Mouse (Mus musculus): ENCODE results near the gene Myl3. TPM values are rescaled to one million over a fixed set of nuclear protein-coding genes. Genes with fewer than 3 reads are reported as not detected.

Gene Myl3
- polyA plus RNA-seq (2015; fragmentation: Nextera tagmentation; extraction: Ambion mirVana), result 0.17 TPM in 1 of 2 replicates, not detected in the other

DNA sequence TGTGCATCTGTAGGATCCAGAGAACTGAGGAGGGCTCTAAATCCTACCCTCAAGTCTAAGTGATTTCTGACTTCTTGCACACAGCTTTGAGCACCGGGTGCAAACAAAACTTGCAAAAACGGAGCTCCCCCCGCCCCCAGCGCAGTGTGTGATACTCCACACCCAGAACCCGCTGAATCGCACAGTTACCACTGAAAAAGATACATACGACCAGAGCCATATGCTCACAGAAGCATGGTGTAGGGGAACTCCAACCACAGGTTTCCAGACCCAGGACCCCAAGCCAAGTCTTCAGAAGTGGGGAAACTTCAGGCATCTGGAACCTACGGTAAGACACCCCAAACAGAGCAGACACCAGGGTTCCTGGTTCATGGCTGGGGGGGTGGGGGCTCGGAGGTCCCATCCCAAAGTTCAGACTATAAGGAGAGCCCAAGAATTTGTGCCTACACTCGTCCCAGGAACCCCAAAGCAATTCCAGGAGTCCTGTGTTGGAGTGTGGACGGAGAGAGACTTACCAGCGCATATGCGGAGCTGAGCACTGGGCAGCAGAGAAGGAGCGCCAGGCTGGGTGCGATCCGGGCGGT, at the start of gene Myl3:
TSS of gene Myl3 (plus strand) at position 151 of the 584 bp plus-strand sequence.

DNA sequence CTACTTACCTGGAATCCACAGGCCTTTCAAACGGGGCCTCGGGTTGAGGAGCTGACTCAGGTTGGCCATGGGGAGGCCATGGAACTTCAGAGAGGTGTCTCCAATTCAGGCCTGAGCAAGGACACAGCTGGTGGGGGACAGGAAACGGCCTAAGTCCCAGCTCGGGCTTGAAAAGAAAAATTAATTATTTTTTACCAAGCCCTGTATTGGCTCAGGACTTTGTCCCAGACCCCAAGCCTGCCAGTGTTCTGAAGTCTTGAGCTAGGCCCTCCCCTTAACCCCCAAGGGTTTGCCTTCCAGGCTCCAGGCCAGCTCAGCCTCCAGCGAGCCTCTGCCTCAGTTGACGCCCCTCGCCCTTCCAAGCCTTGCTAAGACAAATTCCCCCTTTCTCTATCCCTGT, 5.3 kb downstream of the Myl3 start, which contains the start of gene Pth1r:
TSS of gene Pth1r (minus strand) at position 185 of the 400 bp plus-strand sequence.

DNA sequence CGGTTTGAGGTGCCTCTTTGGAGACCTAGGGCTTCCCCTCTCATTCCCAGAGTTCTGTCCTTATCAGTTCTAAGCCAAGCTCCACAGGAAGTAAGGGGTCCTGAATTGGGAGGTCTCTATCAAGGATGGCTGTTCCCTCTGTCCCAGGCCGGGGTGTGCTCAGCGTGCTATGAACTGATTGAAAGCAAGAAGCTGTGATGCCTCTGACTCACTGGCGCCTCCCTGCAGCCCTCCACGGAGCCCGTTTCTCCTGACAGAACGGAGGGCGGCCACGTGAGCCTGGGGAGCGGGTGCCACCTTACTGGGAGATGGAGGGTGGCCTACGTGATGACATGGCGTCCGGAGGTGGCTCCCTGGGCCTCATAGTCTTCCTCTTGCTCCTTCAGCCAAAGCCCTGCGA, 56.2 kb downstream of the Myl3 start, which contains the start of gene Prss42:
TSS of gene Prss42 (plus strand) at position 301 of the 400 bp plus-strand sequence.

DNA sequence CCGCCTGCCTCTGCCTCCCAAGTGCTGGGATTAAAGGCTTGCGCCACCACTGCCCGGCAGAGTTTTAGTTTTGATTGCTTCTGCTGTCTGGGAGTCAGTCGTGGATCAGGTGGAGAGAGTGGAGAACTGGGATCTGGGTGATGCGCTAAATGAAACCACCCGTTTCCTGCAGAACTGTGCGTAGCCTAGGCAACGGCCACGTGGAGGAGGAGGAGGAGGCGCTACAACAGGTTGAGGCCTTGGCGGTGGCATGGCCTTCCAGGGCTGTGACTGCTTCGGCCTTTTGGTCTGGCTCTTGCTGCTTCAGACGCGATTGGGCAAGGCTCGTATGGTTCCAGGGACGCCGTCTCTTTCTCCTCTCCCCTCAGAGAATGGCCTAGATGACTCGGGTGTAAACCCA, 72.1 kb downstream of the Myl3 start, which contains the start of gene Prss44:
TSS of gene Prss44 (plus strand) at position 206 of the 400 bp plus-strand sequence.

Other genes starting within 250 kb of the Myl3 start
- 21.6 and 25.6 TPM in 2 replicates for gene Setd2, start 209.3 kb upstream of the Myl3 start, polyA plus RNA-seq (2015; fragmentation: Nextera tagmentation; extraction: Ambion mirVana)
- 8.8 and 9.2 TPM in 2 replicates for gene Nradd, start 117.4 kb upstream of the Myl3 start, polyA plus RNA-seq (2015; fragmentation: Nextera tagmentation; extraction: Ambion mirVana)
- 4.9 and 6.2 TPM in 2 replicates for gene Nbeal2, start 87.7 kb upstream of the Myl3 start, polyA plus RNA-seq (2015; fragmentation: Nextera tagmentation; extraction: Ambion mirVana)
- gene Ccdc12, start 85.4 kb upstream of the Myl3 start, polyA plus RNA-seq (2015; fragmentation: Nextera tagmentation; extraction: Ambion mirVana), result 108 and 121 TPM in 2 replicates
- gene Pth1r, start 5.3 kb downstream of the Myl3 start, polyA plus RNA-seq (2015; fragmentation: Nextera tagmentation; extraction: Ambion mirVana), result 10.2 and 12.6 TPM in 2 replicates
- gene Prss42, start 56.3 kb downstream of the Myl3 start, polyA plus RNA-seq (2015; fragmentation: Nextera tagmentation; extraction: Ambion mirVana), result not detected in 2 replicates
- not detected in 2 replicates for gene Prss44, start 72.1 kb downstream of the Myl3 start, polyA plus RNA-seq (2015; fragmentation: Nextera tagmentation; extraction: Ambion mirVana)
- gene Prss43, start 84.8 kb downstream of the Myl3 start, polyA plus RNA-seq (2015; fragmentation: Nextera tagmentation; extraction: Ambion mirVana), result not detected in 2 replicates
- gene Prss45, start 92.7 kb downstream of the Myl3 start, polyA plus RNA-seq (2015; fragmentation: Nextera tagmentation; extraction: Ambion mirVana), result not detected in 2 replicates
- gene Prss46, start 102.6 kb downstream of the Myl3 start, polyA plus RNA-seq (2015; fragmentation: Nextera tagmentation; extraction: Ambion mirVana), result not detected in 2 replicates
- gene Prss50, start 116.1 kb downstream of the Myl3 start, polyA plus RNA-seq (2015; fragmentation: Nextera tagmentation; extraction: Ambion mirVana), result 34.7 and 38.5 TPM in 2 replicates
- 1.5 and 1.6 TPM in 2 replicates for gene Als2cl, start 138.0 kb downstream of the Myl3 start, polyA plus RNA-seq (2015; fragmentation: Nextera tagmentation; extraction: Ambion mirVana)
- gene Tmie, start 138.3 kb downstream of the Myl3 start, polyA plus RNA-seq (2015; fragmentation: Nextera tagmentation; extraction: Ambion mirVana), result 0.46 and 0.53 TPM in 2 replicates
- not detected in 2 replicates for gene Fam240a, start 175.0 kb downstream of the Myl3 start, polyA plus RNA-seq (2015; fragmentation: Nextera tagmentation; extraction: Ambion mirVana)
- 0.08 TPM in 1 of 2 replicates, not detected in the other for gene Tdgf1, start 204.3 kb downstream of the Myl3 start, polyA plus RNA-seq (2015; fragmentation: Nextera tagmentation; extraction: Ambion mirVana)
- gene Lrrc2, start 209.7 kb downstream of the Myl3 start, polyA plus RNA-seq (2015; fragmentation: Nextera tagmentation; extraction: Ambion mirVana), result 0.05 and 0.11 TPM in 2 replicates
- 0.49 and 0.51 TPM in 2 replicates for gene Rtp3, start 248.7 kb downstream of the Myl3 start, polyA plus RNA-seq (2015; fragmentation: Nextera tagmentation; extraction: Ambion mirVana)

All from spleen, postnatal 0 days (tissue).